Mouse (Mus musculus) testis, adult 2 months (tissue): ENCODE data around the gene Aasdhppt. TPM values are rescaled to one million over a fixed set of nuclear protein-coding genes. Genes with fewer than 3 reads are reported as not detected.

ENCODE experiments used
- H3K27ac ChIP-seq: fragments of 200-500 bp; 2 replicates; pipeline ENCODE4 v1.5.1; 2012; ENCODE audit warnings: low read depth, low read length; ENCODE audit not compliant: control insufficient read depth, insufficient read depth
- H3K27me3 ChIP-seq: fragments of 200-500 bp; 2 replicates; pipeline ENCODE4 v1.6.1; 2012; ENCODE audit warnings: mild to moderate bottlenecking, low read length, moderate library complexity; ENCODE audit not compliant: control insufficient read depth, insufficient read depth
- H3K36me3 ChIP-seq: fragments of 200-500 bp; 2 replicates; pipeline ENCODE4 v1.6.1; 2012; ENCODE audit warnings: mild to moderate bottlenecking, low read length; ENCODE audit not compliant: control insufficient read depth, insufficient read depth
- H3K4me1 ChIP-seq: fragments of 200-500 bp; 2 replicates; pipeline ENCODE4 v1.6.1; 2012; ENCODE audit warnings: low read length; ENCODE audit not compliant: control insufficient read depth, insufficient read depth
- H3K4me3 ChIP-seq: fragments of 200-500 bp; 2 replicates; pipeline ENCODE4 v1.5.1; 2012; ENCODE audit warnings: low read depth, mild to moderate bottlenecking, low read length, moderate library complexity, mixed read lengths; ENCODE audit not compliant: control insufficient read depth
- CTCF ChIP-seq: fragments of 200-500 bp; IDR thresholded peaks from 2 replicates; pipeline ENCODE4 v1.5.1; 2012; ENCODE audit warnings: low read depth, mild to moderate bottlenecking, inconsistent platforms, low read length, moderate library complexity; ENCODE audit not compliant: control insufficient read depth, insufficient read depth, insufficient replicate concordance
- POLR2A ChIP-seq: fragments of 200-500 bp; IDR thresholded peaks from 2 replicates; pipeline ENCODE4 v1.6.1; 2012; ENCODE audit warnings: low read depth, mild to moderate bottlenecking, inconsistent platforms, low read length, moderate library complexity; ENCODE audit not compliant: control insufficient read depth
- polyA plus RNA-seq: library from polyadenylated mRNA; depleted of rRNA; stranded (reverse); fragments of >200 nt; gene quantifications from 2 replicates; pipeline ENCODE4 v1.2.3, GENCODE M21; 2012

Aasdhppt gene
- polyA plus RNA-seq, 1 experiment, result 5.1 TPM

- Histone ChIP-seq H3K27me3 (no peaks in the 10 kb centered on the region), H3K4me3 (peak overlapping the region; percentile 92), H3K4me1 (peaks cover 2% of the 10 kb centered on the region; the same call in 1 of the 2 replicates), H3K27ac (peak overlapping the region; percentile 97), H3K36me3 (no peaks in the 10 kb centered on the region)
- TF ChIP-seq POLR2A, result no peak
- TF ChIP-seq CTCF, result no peak
These were observed 482 bp downstream of the Aasdhppt start for GRCm38 (mm10) chr9:4308628-4309350.

GRCm38 (mm10) chr9:4304867-4305266, 4.4 kb downstream of the Aasdhppt start:
- H3K27me3 ChIP-seq, result no peaks in the 10 kb centered on the region
- H3K4me1 ChIP-seq, result no peaks in the 10 kb centered on the region
- no peak for TF ChIP-seq CTCF
- TF ChIP-seq POLR2A, result no peak

GRCm38 (mm10) chr9:4300466-4300865, 8.8 kb downstream of the Aasdhppt start:
- Histone ChIP-seq H3K4me3 (no peak overlapping the region), H3K4me1 (no peaks in the 10 kb centered on the region), H3K27me3 (no peaks in the 10 kb centered on the region), H3K27ac (no peak overlapping the region), H3K36me3 (no peaks in the 10 kb centered on the region)
- TF ChIP-seq POLR2A (no peak), CTCF (no peak)

More at GRCm38 (mm10) chr9:4304867-4305266, 4.4 kb downstream of the Aasdhppt start:
- no peak overlapping the region for H3K4me3 ChIP-seq
- H3K27ac ChIP-seq, result no peak overlapping the region
- H3K36me3 ChIP-seq, result no peaks in the 10 kb centered on the region

- no peaks in the 10 kb centered on the region for H3K36me3 ChIP-seq
- H3K4me3 ChIP-seq, result no peak overlapping the region
- H3K27ac ChIP-seq, result no peak overlapping the region
- H3K4me1 ChIP-seq, result no peaks in the 10 kb centered on the region
- TF ChIP-seq CTCF (no peak), POLR2A (no peak)
- no peaks in the 10 kb centered on the region for H3K27me3 ChIP-seq
These were observed 25.4 kb downstream of the Aasdhppt start for GRCm38 (mm10) chr9:4283850-4284249.

GRCm38 (mm10) chr9:4266881-4267280, 42.4 kb downstream of the Aasdhppt start:
- H3K4me1 ChIP-seq, result no peaks in the 10 kb centered on the region
- H3K36me3 ChIP-seq, result no peaks in the 10 kb centered on the region
- no peak overlapping the region for H3K27ac ChIP-seq
- H3K27me3 ChIP-seq, result no peaks in the 10 kb centered on the region
- H3K4me3 ChIP-seq, result no peak overlapping the region
- TF ChIP-seq POLR2A, result no peak
- TF ChIP-seq CTCF, result no peak

GRCm38 (mm10) chr9:4260746-4261090, 48.6 kb downstream of the Aasdhppt start:
- H3K36me3 ChIP-seq, result no peaks in the 10 kb centered on the region
- TF ChIP-seq POLR2A, result no peak
- no peak for TF ChIP-seq CTCF
- H3K4me3 ChIP-seq, result no peak overlapping the region
- no peaks in the 10 kb centered on the region for H3K27me3 ChIP-seq
- H3K27ac ChIP-seq, result no peak overlapping the region
- no peaks in the 10 kb centered on the region for H3K4me1 ChIP-seq

- Histone ChIP-seq H3K36me3 (no peaks in the 10 kb centered on the region), H3K27me3 (no peaks in the 10 kb centered on the region), H3K27ac (no peak overlapping the region), H3K4me1 (no peaks in the 10 kb centered on the region), H3K4me3 (no peak overlapping the region; the same call in 1 of the 2 replicates)
- TF ChIP-seq POLR2A (no peak), CTCF (no peak)
These were observed 49.2 kb downstream of the Aasdhppt start for GRCm38 (mm10) chr9:4259841-4260745.
